Mouse (Mus musculus) embryonic facial prominence, embryonic 10.5 days (tissue): ENCODE data around the gene Iqcb1. TPM values are rescaled to one million over a fixed set of nuclear protein-coding genes. Genes with fewer than 3 reads are reported as not detected.
"Not testable (repeated sequence)": the region's sequence is repeated elsewhere in the genome, so short reads cannot be mapped to it uniquely, and the experiment has no call there.

Experiments used
- DNase-seq: peaks from one replicate; pipeline ENCODE4 v3.0.0-alpha.2; 2017; ENCODE audit warnings: low spot score
- H3K27ac ChIP-seq: fragments of 300-500 bp; sonication (generic); replicated peaks from 2 replicates; pipeline ENCODE4 v1.5.1; 2016; ENCODE audit warnings: mild to moderate bottlenecking
- H3K27me3 ChIP-seq: fragments of 300-500 bp; sonication (generic); replicated peaks from 2 replicates; pipeline ENCODE4 v1.6.1; 2016; ENCODE audit warnings: low read depth, mild to moderate bottlenecking; ENCODE audit not compliant: poor library complexity, severe bottlenecking
- H3K36me3 ChIP-seq: fragments of 300-500 bp; sonication (generic); replicated peaks from 2 replicates; pipeline ENCODE4 v1.6.1; 2016; ENCODE audit warnings: mild to moderate bottlenecking, moderate library complexity
- H3K4me1 ChIP-seq: fragments of 300-500 bp; sonication (generic); 2 replicates; pipeline ENCODE4 v1.6.1; 2016
- H3K4me3 ChIP-seq: fragments of 300-500 bp; sonication (generic); 2 replicates; pipeline ENCODE4 v1.5.1; 2016; ENCODE audit warnings: mild to moderate bottlenecking, moderate library complexity
- H3K9me3 ChIP-seq: fragments of 300-500 bp; sonication (generic); 2 replicates; pipeline ENCODE4 v1.6.1; 2016; ENCODE audit warnings: mild to moderate bottlenecking
- WGBS: fragments of 180-500 bp; shearing (Covaris S2); methylation state at CpG from one replicate; pipeline ENCODE4 v1.1.7; 2016; 5-methylcytosine and 5-hydroxymethylcytosine counted together
- polyA plus RNA-seq: library from polyadenylated mRNA; unstranded; fragments of >200 nt; fragmentation: Nextera tagmentation; extraction: Ambion mirVana; gene quantifications from 2 replicates; pipeline ENCODE4 v1.2.1, GENCODE M21; 2016

Gene Iqcb1
- polyA plus RNA-seq, 1 experiment from 2014 or later, result 69.2 TPM

GRCm38 (mm10) chr16:36820016-36820415, 8.2 kb upstream of the Iqcb1 start:
- WGBS, result 58% methylated on average over 6 of the region's 6 CpGs
- no peaks in the 10 kb centered on the region for H3K9me3 ChIP-seq
- peaks cover 13% of the 10 kb centered on the region for H3K4me1 ChIP-seq
- no peaks in the 10 kb centered on the region for H3K27me3 ChIP-seq
- H3K4me3 ChIP-seq, result no peak overlapping the region
- no peaks in the 10 kb centered on the region for H3K36me3 ChIP-seq
- no peak overlapping the region for H3K27ac ChIP-seq
- DNase-seq, result no peak

GRCm38 (mm10) chr16:36820747-36821146, 7.4 kb upstream of the Iqcb1 start:
- H3K4me1 ChIP-seq, result peaks cover 13% of the 10 kb centered on the region
- 78% methylated on average over 3 of the region's 3 CpGs for WGBS
- no peaks in the 10 kb centered on the region for H3K27me3 ChIP-seq
- no peak for DNase-seq
- H3K27ac ChIP-seq, result no peak overlapping the region
- H3K9me3 ChIP-seq, result no peaks in the 10 kb centered on the region
- no peaks in the 10 kb centered on the region for H3K36me3 ChIP-seq
- H3K4me3 ChIP-seq, result no peak overlapping the region

GRCm38 (mm10) chr16:36821474-36821873, 6.7 kb upstream of the Iqcb1 start:
- Histone ChIP-seq H3K27ac (peak overlapping the region; percentile 40; the same call in 1 of the 2 replicates), H3K4me1 (peaks cover 13% of the 10 kb centered on the region), H3K9me3 (no peaks in the 10 kb centered on the region), H3K36me3 (no peaks in the 10 kb centered on the region), H3K27me3 (peaks cover 5% of the 10 kb centered on the region), H3K4me3 (no peak overlapping the region)
- 5% methylated on average over 3 of the region's 3 CpGs for WGBS
- DNase-seq, result peak; percentile 64

GRCm38 (mm10) chr16:36827611-36828053, 553 bp upstream of the Iqcb1 start:
- H3K27me3 ChIP-seq, result peaks cover 18% of the 10 kb centered on the region
- WGBS, result 3% methylated on average over 11 of the region's 11 CpGs
- H3K9me3 ChIP-seq, result no peaks in the 10 kb centered on the region
- peak overlapping the region; percentile 97; the same call in 1 of the 2 replicates for H3K27ac ChIP-seq
- peaks cover 14% of the 10 kb centered on the region for H3K4me1 ChIP-seq
- peaks cover 22% of the 10 kb centered on the region for H3K36me3 ChIP-seq
- DNase-seq, result no peak
- peak overlapping the region; percentile 90 for H3K4me3 ChIP-seq

GRCm38 (mm10) chr16:36828820-36829219, 635 bp downstream of the Iqcb1 start:
- H3K27ac ChIP-seq, result peak overlapping the region; percentile 97

GRCm38 (mm10) chr16:36846894-36847293, 18.7 kb downstream of the Iqcb1 start:
- not testable (repeated sequence) for H3K27me3 ChIP-seq, DNase-seq, H3K9me3 ChIP-seq, H3K27ac ChIP-seq, H3K4me3 ChIP-seq, H3K4me1 ChIP-seq
- peaks cover 81% of the 10 kb centered on the region for H3K36me3 ChIP-seq
- 98% methylated on average over 1 of the region's 1 CpGs for WGBS

More at GRCm38 (mm10) chr16:36828820-36829219, 635 bp downstream of the Iqcb1 start:
- Histone ChIP-seq H3K4me3 (peak overlapping the region; percentile 90), H3K9me3 (no peaks in the 10 kb centered on the region), H3K4me1 (peaks cover 14% of the 10 kb centered on the region), H3K27me3 (peaks cover 18% of the 10 kb centered on the region), H3K36me3 (peaks cover 26% of the 10 kb centered on the region)
- DNase-seq, result no peak
- 5% methylated on average over 11 of the region's 11 CpGs for WGBS

- Histone ChIP-seq H3K27ac (no peak overlapping the region), H3K4me1 (no peaks in the 10 kb centered on the region), H3K36me3 (peaks cover 84% of the 10 kb centered on the region), H3K4me3 (no peak overlapping the region), H3K9me3 (no peaks in the 10 kb centered on the region), H3K27me3 (no peaks in the 10 kb centered on the region)
- 93% methylated on average over 3 of the region's 3 CpGs for WGBS
- no peak for DNase-seq
Measured at GRCm38 (mm10) chr16:36851202-36851601, 23.0 kb downstream of the Iqcb1 start.

- Histone ChIP-seq H3K4me1 (no peaks in the 10 kb centered on the region), H3K27me3 (no peaks in the 10 kb centered on the region), H3K4me3 (no peak overlapping the region), H3K36me3 (peaks cover 79% of the 10 kb centered on the region), H3K27ac (no peak overlapping the region), H3K9me3 (no peaks in the 10 kb centered on the region)
- 96% methylated on average over 3 of the region's 3 CpGs for WGBS
- no peak for DNase-seq
Measured at GRCm38 (mm10) chr16:36863585-36863984, 35.4 kb downstream of the Iqcb1 start.

- Histone ChIP-seq H3K27ac (no peak overlapping the region), H3K27me3 (no peaks in the 10 kb centered on the region), H3K4me3 (no peak overlapping the region), H3K4me1 (peaks cover 7% of the 10 kb centered on the region), H3K9me3 (no peaks in the 10 kb centered on the region), H3K36me3 (peaks cover 79% of the 10 kb centered on the region)
- DNase-seq, result no peak
- WGBS, result 96% methylated on average over 2 of the region's 2 CpGs
Measured at GRCm38 (mm10) chr16:36869442-36869841, 41.3 kb downstream of the Iqcb1 start.

GRCm38 (mm10) chr16:36874583-36875275, 46.5 kb downstream of the Iqcb1 start, which contains the start of the genes Eaf2 and Golgb1:
Gene Eaf2, minus strand, starts transcription at chr16:36875003.
Gene Golgb1, plus strand, starts transcription at chr16:36875140.
- Histone ChIP-seq H3K4me1 (peaks cover 12% of the 10 kb centered on the region), H3K4me3 (peak within 1 kb of the TSS; percentile 86), H3K36me3 (peaks cover 32% of the 10 kb centered on the region), H3K27ac (peak within 1 kb of the TSS; percentile 86), H3K9me3 (no peaks in the 10 kb centered on the region), H3K27me3 (no peaks in the 10 kb centered on the region)
- peak; percentile 95 for DNase-seq
- under 1% methylated on average over 43 of the region's 43 CpGs for WGBS

- Histone ChIP-seq H3K27ac (peak overlapping the region; percentile 86), H3K4me3 (peak overlapping the region; percentile 86), H3K36me3 (peaks cover 26% of the 10 kb centered on the region), H3K9me3 (no peaks in the 10 kb centered on the region), H3K27me3 (no peaks in the 10 kb centered on the region), H3K4me1 (peaks cover 12% of the 10 kb centered on the region)
- WGBS, result under 1% methylated on average over 48 of the region's 48 CpGs
- DNase-seq, result no peak
Measured at GRCm38 (mm10) chr16:36875276-36875851, 47.2 kb downstream of the Iqcb1 start.

GRCm38 (mm10) chr16:36877316-36877715, 49.1 kb downstream of the Iqcb1 start:
- WGBS, result 79% methylated on average over 5 of the region's 5 CpGs
- no peaks in the 10 kb centered on the region for H3K27me3 ChIP-seq
- DNase-seq, result no peak
- H3K9me3 ChIP-seq, result no peaks in the 10 kb centered on the region
- no peak overlapping the region for H3K27ac ChIP-seq
- peaks cover 7% of the 10 kb centered on the region for H3K36me3 ChIP-seq
- no peak overlapping the region for H3K4me3 ChIP-seq
- H3K4me1 ChIP-seq, result peaks cover 12% of the 10 kb centered on the region
